9 mouse cellular contexts compared by ENCODE assay signal in genomic region chr8:12927204-12927983, GRCm38 (mm10). TPM values are rescaled to one million over a fixed set of nuclear protein-coding genes. Genes with fewer than 3 reads are reported as not detected.
DNase-seq lines count a peak whose midpoint lies in the region; ATAC-seq and TF ChIP-seq lines count a peak whose summit lies in the region.
"Had no signal": no experiment of that assay in that cellular context is flagged by ENCODE, and none has a peak within 500 bp of the region (broad histone marks: within the 10 kb centered on the region; RNA-seq: fewer than 3 reads in every experiment).

No protein-coding gene starts in this region.

- H3K4me2 ChIP-seq in heart, embryonic 15.5 days: peak overlapping the region; percentile 33
- peak overlapping the region; percentile 37 for H3K4me2 ChIP-seq in kidney, postnatal 0 days (ENCODE audit: low read length)
- 0 out of 2 replicates have a peak overlapping the region, but pooled peaks have one; percentile 8 for H3K4me2 ChIP-seq in stomach, postnatal 0 days (replicated peaks; ENCODE audit: low read depth)

- H3K9ac ChIP-seq in heart, embryonic 15.5 days: 0 out of 2 replicates have a peak overlapping the region, but pooled peaks have one; percentile 3
- H3K9ac ChIP-seq in kidney, postnatal 0 days (ENCODE audit: low read depth, low read length): no peak overlapping the region
- H3K9ac ChIP-seq in stomach, postnatal 0 days (ENCODE audit: low read length): 0 out of 2 replicates have a peak overlapping the region, but pooled peaks have one; percentile 2

- no peaks in the 10 kb centered on the region for H3K36me3 ChIP-seq in heart, embryonic 15.5 days
- no peaks in the 10 kb centered on the region for H3K36me3 ChIP-seq in kidney, postnatal 0 days (ENCODE audit: insufficient read depth, low read length)
- H3K36me3 ChIP-seq in stomach, postnatal 0 days (ENCODE audit: control insufficient read depth, insufficient read depth, low read length): no peaks in the 10 kb centered on the region

- peak; percentile 80 for TF ChIP-seq CTCF in kidney, postnatal 0 days (IDR thresholded peaks at IDR 0.05; ENCODE audit: low read depth)
- TF ChIP-seq CTCF in stomach, postnatal 0 days (IDR thresholded peaks at IDR 0.05; ENCODE audit: low read depth): peak; percentile 87

- ATAC-seq in heart, embryonic 15.5 days (replicated peaks; ENCODE audit: insufficient number of reproducible peaks, insufficient read depth, low FRiP score, low read depth): 0 out of 2 replicates have a peak, but pooled peaks have one; percentile 25
- 0 out of 2 replicates have a peak, but pooled peaks have one; percentile 44 for ATAC-seq in kidney, postnatal 0 days (replicated peaks; ENCODE audit: low FRiP score, low read depth)
- peak; percentile 33; the same call in 1 of the 2 replicates for ATAC-seq in stomach, postnatal 0 days (ENCODE audit: low FRiP score, low TSS enrichment)

- WGBS in heart, embryonic 15.5 days: 55% methylated on average over 7 of the region's 7 CpGs
- 52% methylated on average over 7 of the region's 7 CpGs for WGBS in kidney, postnatal 0 days
- whole genome bisulfite sequencing in stomach, postnatal 0 days: 58% methylated on average over 7 of the region's 7 CpGs

- H3K4me1 ChIP-seq in heart, embryonic 15.5 days (replicated peaks): peaks cover 7% of the 10 kb centered on the region; the same call in 1 of the 2 replicates
- H3K4me1 ChIP-seq in kidney, postnatal 0 days (replicated peaks; ENCODE audit: insufficient read depth, low read length): peaks cover 33% of the 10 kb centered on the region
- no peaks in the 10 kb centered on the region for H3K4me1 ChIP-seq in stomach, postnatal 0 days (replicated peaks; ENCODE audit: control insufficient read depth, insufficient read depth)

- H3K27me3 ChIP-seq in heart, embryonic 15.5 days: peaks cover 5% of the 10 kb centered on the region
- H3K27me3 ChIP-seq in kidney, postnatal 0 days (ENCODE audit: insufficient read depth, low read length): no peaks in the 10 kb centered on the region
- no peaks in the 10 kb centered on the region for H3K27me3 ChIP-seq in stomach, postnatal 0 days (ENCODE audit: control insufficient read depth, insufficient read depth, low read length)

- no peak for TF ChIP-seq EP300 in stomach, postnatal 0 days (optimal IDR thresholded peaks at IDR 0.05)

- peak overlapping the region; percentile 16 for H3K4me3 ChIP-seq in heart, embryonic 15.5 days
- H3K4me3 ChIP-seq in kidney, postnatal 0 days (replicated peaks; ENCODE audit: low read depth, low read length): no peak overlapping the region
- no peak overlapping the region for H3K4me3 ChIP-seq in stomach, postnatal 0 days (ENCODE audit: low read depth, low read length)

- no peak overlapping the region for H3K27ac ChIP-seq in heart, embryonic 15.5 days
- peak overlapping the region; percentile 79 for H3K27ac ChIP-seq in kidney, postnatal 0 days
- H3K27ac ChIP-seq in stomach, postnatal 0 days (replicated peaks): no peak overlapping the region
- H3K27ac ChIP-seq: macrophage had no signal

- H3K9me3 ChIP-seq in heart, embryonic 15.5 days (replicated peaks): no peaks in the 10 kb centered on the region
- H3K9me3 ChIP-seq in kidney, postnatal 0 days (replicated peaks; ENCODE audit: low read length): no peaks in the 10 kb centered on the region
- H3K9me3 ChIP-seq in stomach, postnatal 0 days (ENCODE audit: control insufficient read depth, low read length): no peaks in the 10 kb centered on the region

- peak; percentile 57 for DNase-seq in layer of hippocampus, adult 11-12 months (ENCODE audit: low spot score)
- no peak for DNase-seq in layer of hippocampus, postnatal 36 days
- DNase-seq in adrenal gland, adult 2 months: peak; percentile 65
- DNase-seq in embryo, embryonic 10.5 days (ENCODE audit: low spot score): peak; percentile 87
- peak; percentile 87 for DNase-seq in kidney, postnatal 0 days (ENCODE audit: low spot score)
- peak; percentile 77 to 85 for DNase-seq in lung, postnatal 4 days
- peak; percentile 79 for DNase-seq in stomach, postnatal 0 days (ENCODE audit: low spot score)

RNA-seq across cellular contexts. Expression of gene Mcf2l, which starts 53.8 kb away (rescaled TPM):
- 100 to 1,000 TPM; 224 to 268 TPM for total RNA-seq in layer of hippocampus, postnatal 36 days (2021)
- total RNA-seq in adrenal gland, adult 2 months (2021): 10 to 100 TPM; 24.0 to 25.4 TPM
- 9.6 and 12.4 TPM in 2 replicates for polyA plus RNA-seq in adrenal gland, adult 2 months (2012; rRNA removed)
- polyA plus RNA-seq in heart, embryonic 15.5 days (2015; fragmentation: Nextera tagmentation; extraction: Ambion mirVana): 9.0 and 9.9 TPM in 2 replicates
- polyA plus RNA-seq in kidney, postnatal 0 days (2015; fragmentation: Nextera tagmentation; extraction: Ambion mirVana): 10.9 and 11.2 TPM in 2 replicates
- polyA plus RNA-seq in stomach, postnatal 0 days (2015; fragmentation: Nextera tagmentation; extraction: Ambion mirVana): 9.6 TPM in 2 replicates

Comparison
In these comparisons a context has a peak if more than half of its experiments do, and no peak if none do; other contexts are left out.
1. DNase-seq: peak in layer of hippocampus, adult 11-12 months (single experiment), adrenal gland, adult 2 months (single experiment), embryo, embryonic 10.5 days (single experiment), kidney, postnatal 0 days (single experiment), lung, postnatal 4 days (2 of 2) and stomach, postnatal 0 days (single experiment); none in layer of hippocampus, postnatal 36 days (0 of 2).
2. Peak in every context shown above with its lines, with median percentiles within 50 percentile points of each other: ATAC-seq and H3K4me2 ChIP-seq.